Mouse (Mus musculus) lung, postnatal 0 days (tissue): ENCODE results near the gene Dvl3.

Source experiments
- CTCF ChIP-seq: IDR thresholded peaks from 2 replicates; pipeline ENCODE4 v1.5.1; 2016; ENCODE audit warnings: antibody characterized with exemption, mild to moderate bottlenecking
- EP300 ChIP-seq: IDR thresholded peaks from 2 replicates; pipeline ENCODE4 v1.6.1; 2016; ENCODE audit warnings: antibody characterized with exemption, mild to moderate bottlenecking, control low read depth

DNA sequence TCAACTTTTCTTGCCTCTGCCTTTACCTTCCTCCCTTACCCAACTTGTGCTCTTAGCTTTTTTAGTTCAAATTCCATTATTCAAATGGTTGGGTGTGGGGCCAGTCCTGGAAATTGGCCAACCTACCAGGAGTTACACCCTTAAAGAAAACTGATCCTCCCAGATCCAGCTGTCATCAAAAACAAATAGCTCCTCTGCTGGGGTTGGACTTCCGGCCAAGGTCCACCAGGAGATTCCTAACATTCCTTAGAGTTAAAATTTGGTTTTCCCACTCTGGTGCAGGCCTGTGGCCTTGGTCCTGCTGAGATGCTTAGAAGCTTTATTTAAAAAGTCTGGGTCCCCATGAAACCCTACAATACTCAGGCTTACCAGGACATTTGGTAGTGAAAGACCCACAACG lies 38.3 kb upstream of the Dvl3 start:
- TF ChIP-seq CTCF (no peak), EP300 (no peak)
